35 mouse cellular contexts compared by ENCODE assay signal in the genomic region with DNA sequence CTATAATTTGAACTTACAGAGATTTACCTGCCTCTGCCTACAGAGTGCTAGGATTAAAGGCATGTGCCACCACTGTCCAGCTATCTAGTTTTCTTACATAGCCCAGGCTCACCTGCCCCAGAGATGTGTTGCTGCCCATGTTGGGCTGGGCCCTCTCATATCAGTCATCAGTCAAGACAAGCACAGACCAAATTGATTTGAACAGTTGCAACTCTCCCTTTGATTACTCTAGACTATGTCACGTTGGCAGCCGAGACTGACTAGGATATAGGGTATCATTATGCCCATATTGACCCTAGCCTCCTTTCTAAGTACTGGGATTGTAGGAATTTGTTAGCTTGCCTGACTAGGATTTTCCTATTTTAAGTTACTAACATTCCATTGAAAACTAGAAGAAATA.
"Had no signal": no experiment of that assay in that cellular context is flagged by ENCODE, and none has a peak within 500 bp of the region (broad histone marks: within the 10 kb centered on the region; RNA-seq: fewer than 3 reads in every experiment).

No protein-coding gene starts in this region.

- H3K9me3 ChIP-seq: heart, embryonic 10.5 days; heart, embryonic 12.5 days; heart, embryonic 13.5 days; heart, embryonic 15.5 days; hindbrain, embryonic 10.5 days; hindbrain, embryonic 12.5 days; hindbrain, embryonic 13.5 days; hindbrain, embryonic 15.5 days; intestine, embryonic 15.5 days; kidney, embryonic 15.5 days had no signal

- H3K4me3 ChIP-seq: heart, embryonic 10.5 days; heart, embryonic 12.5 days; heart, embryonic 13.5 days; heart, embryonic 15.5 days; hindbrain, embryonic 10.5 days; hindbrain, embryonic 12.5 days; hindbrain, embryonic 13.5 days; hindbrain, embryonic 15.5 days; intestine, embryonic 15.5 days; kidney, embryonic 15.5 days; layer of hippocampus, adult 2 months had no signal

- H3K4me2 ChIP-seq: heart, embryonic 11.5 days; heart, embryonic 12.5 days; heart, embryonic 13.5 days; heart, embryonic 15.5 days; hindbrain, embryonic 12.5 days; hindbrain, embryonic 13.5 days; hindbrain, embryonic 14.5 days; hindbrain, embryonic 15.5 days; intestine, embryonic 15.5 days; kidney, embryonic 15.5 days had no signal

- H3K27me3 ChIP-seq: heart, embryonic 12.5 days; heart, embryonic 13.5 days; heart, embryonic 15.5 days; hindbrain, embryonic 12.5 days; hindbrain, embryonic 13.5 days; hindbrain, embryonic 15.5 days; intestine, embryonic 15.5 days; kidney, embryonic 15.5 days had no signal

- H3K4me1 ChIP-seq: heart, embryonic 10.5 days; hindbrain, embryonic 10.5 days; intestine, embryonic 15.5 days had no signal

- ATAC-seq: hindbrain, embryonic 16.5 days; hindbrain, postnatal 0 days; inflammation-experienced regulatory T-cells, adult 6 months; intestine, embryonic 15.5 days; intestine, embryonic 16.5 days; intestine, postnatal 0 days had no signal

- H3K27ac ChIP-seq: heart, embryonic 10.5 days; heart, embryonic 13.5 days; heart, embryonic 15.5 days; hindbrain, embryonic 10.5 days; hindbrain, embryonic 12.5 days; hindbrain, embryonic 13.5 days; hindbrain, embryonic 14.5 days; hindbrain, embryonic 15.5 days; hindbrain, postnatal 0 days; intestine, embryonic 15.5 days; kidney, embryonic 15.5 days; kidney, postnatal 0 days; layer of hippocampus, adult 2 months had no signal

- H3K9ac ChIP-seq: heart, embryonic 12.5 days; heart, embryonic 13.5 days; heart, embryonic 15.5 days; hindbrain, embryonic 12.5 days; hindbrain, embryonic 13.5 days; hindbrain, embryonic 14.5 days; hindbrain, embryonic 15.5 days; intestine, embryonic 15.5 days; kidney, embryonic 15.5 days had no signal

- DNase-seq: heart, postnatal 10 days; heart, postnatal 14 days; heart, postnatal 36 days; heart, postnatal 4 days; kidney, adult 11 months; kidney, adult 18-20 months; kidney, adult 2 months; kidney, adult 8-10 months; kidney, adult 9 months; kidney, postnatal 10 days; kidney, postnatal 14 days; kidney, postnatal 25 days; kidney, postnatal 36 days; kidney, postnatal 4 days; layer of hippocampus, adult 9-11 months; layer of hippocampus, postnatal 36 days had no signal
